Mouse (Mus musculus) embryonic fibroblast, embryonic 13.5 days (primary cell): ENCODE measurements around the gene Fam204a.

Source experiments
- CTCF ChIP-seq: IDR thresholded peaks from 2 replicates; pipeline ENCODE4 v1.5.1; 2011; ENCODE audit warnings: mild to moderate bottlenecking, control low read depth, low read length, moderate library complexity, borderline replicate concordance; ENCODE audit not compliant: insufficient read depth
- POLR2A ChIP-seq: IDR thresholded peaks from 2 replicates; pipeline ENCODE4 v1.6.1; 2011; ENCODE audit warnings: low read depth, mild to moderate bottlenecking, control low read depth, low read length, moderate library complexity

DNA sequence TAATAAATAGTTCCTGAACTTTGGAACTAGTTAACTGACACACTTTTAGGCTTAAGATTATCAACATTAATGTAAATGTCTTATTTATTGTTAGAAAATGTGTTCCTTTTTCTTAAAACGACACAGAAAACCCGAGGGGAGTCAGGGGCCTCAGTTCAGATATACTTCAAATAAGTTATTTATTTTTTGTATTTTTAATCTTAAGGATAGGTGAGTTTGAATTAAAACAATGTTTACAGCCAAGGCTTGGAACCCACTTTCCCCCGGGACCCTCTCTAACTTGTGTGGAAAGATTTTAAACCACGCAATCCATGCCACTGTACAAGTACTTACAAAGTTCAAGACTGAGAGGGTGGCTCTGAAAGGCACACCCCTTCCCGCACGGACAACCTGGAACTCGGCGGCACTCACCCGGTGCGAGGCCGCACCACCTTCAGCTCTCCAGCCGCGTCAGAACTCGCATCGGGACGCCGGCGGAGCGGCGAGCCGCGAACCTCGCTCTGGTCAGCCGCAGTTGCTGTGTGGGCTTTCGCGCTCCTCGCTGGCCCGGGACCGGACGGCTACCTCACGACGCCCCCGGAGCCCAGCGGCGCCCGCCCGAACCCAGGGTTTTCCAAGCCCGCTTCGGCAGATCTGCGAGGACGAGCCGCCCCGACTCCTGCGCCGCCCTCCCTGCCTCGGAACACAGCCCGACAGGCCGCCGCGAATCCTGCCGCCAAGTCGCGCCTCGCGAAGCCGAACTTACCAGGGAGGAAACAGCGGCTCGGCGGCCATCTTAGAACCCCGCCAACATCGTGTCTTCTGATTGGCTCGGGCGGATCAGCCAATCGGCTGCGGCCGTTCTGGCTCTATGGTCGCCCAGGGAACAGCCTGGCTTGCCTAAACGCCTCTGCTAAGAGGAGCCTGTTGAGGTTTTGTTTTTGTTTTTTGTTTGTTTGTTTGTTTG lies at the start of gene Fam204a:
- TF ChIP-seq CTCF (no peak), POLR2A (peak; percentile 92)
